In the genomic region with DNA sequence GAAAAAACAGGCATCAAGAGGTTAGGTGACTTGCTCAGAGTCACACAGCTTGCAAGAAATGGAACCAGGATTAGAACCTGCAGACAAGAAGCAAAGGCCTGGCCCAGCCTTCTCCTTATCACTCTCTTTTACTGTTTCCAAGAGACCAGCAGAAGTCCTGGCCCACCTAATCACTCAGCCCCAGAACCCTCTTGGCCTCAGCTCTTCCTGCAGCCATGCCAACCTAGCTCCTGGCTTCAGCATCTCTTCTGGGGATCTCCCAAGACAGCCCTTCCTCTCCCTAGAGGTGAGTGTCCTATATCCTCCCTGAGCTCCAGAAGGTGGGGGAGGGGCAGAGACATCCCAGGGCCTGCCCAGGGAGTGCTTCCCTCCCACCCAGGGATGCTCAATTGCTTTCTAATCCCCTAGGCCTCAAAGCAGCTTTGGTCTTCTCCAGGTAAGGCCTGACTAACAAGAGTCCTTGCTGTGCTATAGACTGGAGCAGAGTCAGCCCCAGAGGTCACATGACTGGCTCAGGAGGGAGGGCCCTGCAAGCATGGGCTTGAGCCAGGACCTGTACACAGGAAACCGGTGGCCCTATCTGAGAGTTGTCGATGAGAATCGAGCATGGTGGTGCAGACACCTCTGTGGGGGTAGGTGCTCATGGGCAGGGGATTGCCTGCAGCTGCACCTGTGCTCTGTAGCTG, we compare ENCODE assay signal across 15 mouse cellular contexts. TPM values are rescaled to one million over a fixed set of nuclear protein-coding genes. Genes with fewer than 3 reads are reported as not detected.
DNase-seq lines count a peak whose midpoint lies in the region; ATAC-seq lines count a peak whose summit lies in the region.
"Had no signal": no experiment of that assay in that cellular context is flagged by ENCODE, and none has a peak within 500 bp of the region (broad histone marks: within the 10 kb centered on the region; RNA-seq: fewer than 3 reads in every experiment).

No protein-coding gene starts in this region.

- no peak overlapping the region for H3K4me2 ChIP-seq in forebrain, embryonic 12.5 days
- H3K4me2 ChIP-seq in forebrain, embryonic 15.5 days (replicated peaks), result no peak overlapping the region
- no peak overlapping the region for H3K4me2 ChIP-seq in embryonic facial prominence, embryonic 12.5 days (replicated peaks)
- peak overlapping the region; percentile 19 for H3K4me2 ChIP-seq in liver, embryonic 16.5 days (ENCODE audit: low read depth, low read length)
- H3K4me2 ChIP-seq: forebrain, embryonic 13.5 days had no signal

- no peaks in the 10 kb centered on the region for H3K9me3 ChIP-seq in forebrain, embryonic 12.5 days
- H3K9me3 ChIP-seq in forebrain, embryonic 15.5 days, result no peaks in the 10 kb centered on the region
- no peaks in the 10 kb centered on the region for H3K9me3 ChIP-seq in embryonic facial prominence, embryonic 12.5 days
- H3K9me3 ChIP-seq in liver, embryonic 16.5 days (replicated peaks; ENCODE audit: control insufficient read depth, low read length), result no peaks in the 10 kb centered on the region
- H3K9me3 ChIP-seq: forebrain, embryonic 13.5 days had no signal

- ATAC-seq in forebrain, embryonic 12.5 days (ENCODE audit: low FRiP score), result peak; percentile 36; the same call in 1 of the 2 replicates
- no peak for ATAC-seq in forebrain, embryonic 15.5 days (replicated peaks)
- ATAC-seq in embryonic facial prominence, embryonic 12.5 days (ENCODE audit: insufficient number of reproducible peaks, insufficient read depth, low FRiP score, low TSS enrichment), result peak; percentile 37
- peak; percentile 54 for ATAC-seq in liver, embryonic 16.5 days (ENCODE audit: low read depth)
- ATAC-seq: forebrain, embryonic 13.5 days; Patski had no signal

- WGBS in forebrain, embryonic 12.5 days, result 21% methylated on average over 3 of the region's 3 CpGs
- WGBS in forebrain, embryonic 15.5 days, result 20% methylated on average over 3 of the region's 3 CpGs
- WGBS in embryonic facial prominence, embryonic 12.5 days, result 14% methylated on average over 3 of the region's 3 CpGs
- WGBS in liver, embryonic 16.5 days (ENCODE audit: insufficient replicate concordance), result 4% methylated on average over 3 of the region's 3 CpGs

- no peaks in the 10 kb centered on the region for H3K36me3 ChIP-seq in forebrain, embryonic 12.5 days (replicated peaks)
- H3K36me3 ChIP-seq in forebrain, embryonic 15.5 days, result no peaks in the 10 kb centered on the region
- no peaks in the 10 kb centered on the region for H3K36me3 ChIP-seq in embryonic facial prominence, embryonic 12.5 days
- H3K36me3 ChIP-seq in liver, embryonic 16.5 days (ENCODE audit: control insufficient read depth, insufficient read depth), result no peaks in the 10 kb centered on the region

- peak; percentile 20 for DNase-seq in 416B (ENCODE audit: low read depth)
- no peak for DNase-seq in thymus, postnatal 14 days
- DNase-seq in frontal cortex, postnatal 14 days (ENCODE audit: low spot score in 2 of 2), result no peak
- no peak for DNase-seq in adrenal gland, adult 2 months
- DNase-seq: adrenal gland, postnatal 25 days; embryo, embryonic 11 days; kidney, postnatal 14 days; spleen, adult 18-20 months; thymus, adult 18-20 months had no signal

- H3K27ac ChIP-seq in forebrain, embryonic 12.5 days, result no peak overlapping the region
- H3K27ac ChIP-seq in forebrain, embryonic 15.5 days (replicated peaks), result no peak overlapping the region
- H3K27ac ChIP-seq in embryonic facial prominence, embryonic 12.5 days, result no peak overlapping the region
- H3K27ac ChIP-seq in liver, embryonic 16.5 days (ENCODE audit: low read length), result no peak overlapping the region; the same call in 1 of the 2 replicates
- H3K27ac ChIP-seq: forebrain, embryonic 13.5 days had no signal

- no peak overlapping the region for H3K9ac ChIP-seq in forebrain, embryonic 12.5 days
- H3K9ac ChIP-seq in forebrain, embryonic 15.5 days (replicated peaks), result no peak overlapping the region
- no peak overlapping the region for H3K9ac ChIP-seq in embryonic facial prominence, embryonic 12.5 days
- H3K9ac ChIP-seq in liver, embryonic 16.5 days (ENCODE audit: low read depth, low read length), result no peak overlapping the region
- H3K9ac ChIP-seq: forebrain, embryonic 13.5 days had no signal

- H3K4me3 ChIP-seq in forebrain, embryonic 12.5 days (replicated peaks), result no peak overlapping the region
- H3K4me3 ChIP-seq in forebrain, embryonic 15.5 days, result no peak overlapping the region
- no peak overlapping the region for H3K4me3 ChIP-seq in embryonic facial prominence, embryonic 12.5 days
- no peak overlapping the region for H3K4me3 ChIP-seq in liver, embryonic 16.5 days (ENCODE audit: low read depth, low read length)
- H3K4me3 ChIP-seq: forebrain, embryonic 13.5 days had no signal

- peaks cover 4% of the 10 kb centered on the region; the same call in 1 of the 2 replicates for H3K27me3 ChIP-seq in forebrain, embryonic 12.5 days
- no peaks in the 10 kb centered on the region for H3K27me3 ChIP-seq in forebrain, embryonic 15.5 days
- H3K27me3 ChIP-seq in embryonic facial prominence, embryonic 12.5 days, result peaks cover 16% of the 10 kb centered on the region
- no peaks in the 10 kb centered on the region for H3K27me3 ChIP-seq in liver, embryonic 16.5 days (ENCODE audit: control insufficient read depth, insufficient read depth, low read depth, low read length)
- H3K27me3 ChIP-seq: forebrain, embryonic 13.5 days; Patski had no signal

- peaks cover 12% of the 10 kb centered on the region for H3K4me1 ChIP-seq in forebrain, embryonic 12.5 days
- H3K4me1 ChIP-seq in forebrain, embryonic 15.5 days, result peaks cover 7% of the 10 kb centered on the region
- H3K4me1 ChIP-seq in embryonic facial prominence, embryonic 12.5 days, result peaks cover 8% of the 10 kb centered on the region
- H3K4me1 ChIP-seq in liver, embryonic 16.5 days (ENCODE audit: control insufficient read depth, low read depth, low read length), result peaks cover 55% of the 10 kb centered on the region

RNA-seq across cellular contexts. Expression of a gene that starts 15.0 kb away (rescaled TPM):
- 11.7 and 15.0 TPM in 2 replicates for polyA plus RNA-seq in forebrain, embryonic 12.5 days (2016; fragmentation: Nextera tagmentation; extraction: Ambion mirVana)
- polyA plus RNA-seq in forebrain, embryonic 15.5 days (2015; fragmentation: Nextera tagmentation; extraction: Ambion mirVana), result 15.0 and 16.3 TPM in 2 replicates
- 11.0 and 11.7 TPM in 2 replicates for polyA plus RNA-seq in embryonic facial prominence, embryonic 12.5 days (2016; fragmentation: Nextera tagmentation; extraction: Ambion mirVana)
- polyA plus RNA-seq in liver, embryonic 16.5 days (2015; fragmentation: Nextera tagmentation; extraction: Ambion mirVana), result 3.1 and 3.6 TPM in 2 replicates
- 100 to 1,000 TPM; 101 to 123 TPM for total RNA-seq in adrenal gland, adult 2 months (2021)
- 168 and 171 TPM in 2 replicates for polyA plus RNA-seq in adrenal gland, adult 2 months (2012; rRNA removed)
